Mouse (Mus musculus): ENCODE data around the gene AC170998.1. TPM values are rescaled to one million over a fixed set of nuclear protein-coding genes. Genes with fewer than 3 reads are reported as not detected.

Gene AC170998.1
- total RNA-seq (2023; ENCODE audit: inconsistent age) = 3.3 to 8.6 TPM (median 5.8 TPM) in 4 replicates

DNA sequence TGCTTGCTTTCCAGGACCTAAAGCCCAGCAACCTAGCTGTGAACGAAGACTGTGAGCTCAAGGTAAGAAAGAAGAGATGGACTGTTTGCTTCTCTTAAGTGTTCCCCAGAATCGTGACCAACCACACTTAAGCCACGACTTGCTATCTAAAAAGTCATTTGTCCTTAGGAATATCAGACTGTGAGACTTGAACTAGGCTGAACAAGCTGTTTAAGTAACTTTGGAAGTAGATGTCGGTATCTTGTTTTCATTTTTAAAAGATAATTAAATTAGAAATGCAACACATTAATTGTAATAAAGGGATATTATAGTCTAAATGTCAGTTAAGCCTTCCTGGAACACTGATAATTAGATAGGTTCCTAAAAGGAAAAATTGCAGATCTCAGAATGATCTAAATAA is at the start of gene AC170998.1:
TSS of gene AC170998.1 (plus strand) at position 301 of the 400 bp plus-strand sequence.

DNA sequence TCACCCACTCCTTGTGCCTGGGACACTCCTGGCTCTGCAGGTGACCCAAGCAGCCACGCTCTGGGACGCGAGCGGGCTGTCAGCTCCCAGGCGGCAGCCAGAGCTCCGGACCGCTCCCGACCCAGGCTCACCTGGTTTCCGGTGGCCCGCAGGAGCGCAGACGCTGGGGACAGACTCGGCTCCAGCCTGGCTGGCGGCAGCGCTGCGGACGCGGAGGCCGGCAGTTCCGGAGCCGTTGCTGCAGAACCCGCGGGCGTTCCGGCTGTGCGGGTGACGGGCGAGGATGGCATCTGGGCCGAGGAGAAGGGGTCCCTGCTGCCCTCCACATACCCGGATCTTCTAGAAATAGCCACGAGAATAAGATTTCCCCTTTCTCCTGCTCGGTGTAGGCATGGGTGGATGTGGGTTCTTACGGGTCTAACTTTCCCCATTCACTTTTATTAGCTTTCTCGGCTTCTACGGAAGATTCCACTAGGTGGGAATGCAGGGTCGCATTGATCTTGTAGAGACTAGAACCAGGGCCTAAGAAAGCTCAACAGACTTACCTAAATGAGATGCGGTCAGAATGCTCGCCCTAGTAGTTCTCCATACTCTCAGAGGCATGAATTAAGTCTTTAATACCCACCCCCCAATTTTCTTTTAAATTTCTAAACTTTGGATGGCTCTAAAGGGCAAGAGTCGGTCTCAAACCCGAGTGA is 36.1 kb upstream of the AC170998.1 start, which contains the start of gene Slc26a8:
TSS of gene Slc26a8 (minus strand) at position 648 of the 698 bp plus-strand sequence.

DNA sequence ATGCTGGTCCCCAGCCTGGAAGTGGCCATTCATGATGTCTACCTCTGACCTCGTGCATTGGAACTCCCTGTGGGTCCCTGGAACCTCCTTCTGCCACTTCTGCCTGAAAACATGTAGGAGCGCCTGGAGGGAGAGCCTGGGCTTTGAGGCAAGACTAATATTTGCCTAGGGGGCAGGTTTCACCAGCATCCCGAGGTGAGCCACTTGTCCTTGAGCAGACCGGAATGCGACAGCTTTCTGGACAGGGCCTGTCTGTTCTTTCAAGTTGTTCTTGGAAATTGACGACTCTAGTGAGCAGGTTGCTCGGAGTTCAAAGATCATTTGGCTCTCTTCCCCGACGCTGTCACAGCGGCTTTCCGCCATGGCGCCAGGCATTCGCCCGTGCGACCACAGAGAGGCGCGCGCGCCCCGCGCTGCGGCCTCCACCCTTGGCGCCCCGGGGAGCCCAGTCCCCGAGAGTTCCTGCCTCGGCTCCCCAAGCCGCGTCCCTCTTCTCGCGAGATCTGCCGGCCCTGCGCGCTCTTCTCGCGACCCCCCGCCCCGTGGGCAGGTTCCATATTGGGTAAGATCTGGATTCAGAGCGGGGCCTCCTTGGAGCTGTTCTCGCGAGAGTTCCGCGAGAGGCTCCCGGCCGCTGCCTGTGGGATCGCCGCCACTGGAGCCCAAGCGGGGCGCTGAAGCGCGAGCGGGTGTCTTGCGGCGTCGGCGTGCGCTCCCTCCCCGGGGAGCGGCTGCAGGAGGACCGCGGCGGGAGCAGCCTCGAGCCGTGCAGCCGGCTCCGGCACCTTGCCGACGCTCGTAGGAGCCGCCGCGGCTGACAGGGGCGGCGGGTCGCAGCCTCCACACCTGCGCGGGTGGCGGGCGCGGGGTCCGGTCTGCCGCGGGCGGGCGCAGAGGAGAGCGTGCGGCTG is 34.9 kb upstream of the AC170998.1 start, which contains the start of gene Mapk14:
TSS of gene Mapk14 (plus strand) at position 554 of the 911 bp plus-strand sequence.

DNA sequence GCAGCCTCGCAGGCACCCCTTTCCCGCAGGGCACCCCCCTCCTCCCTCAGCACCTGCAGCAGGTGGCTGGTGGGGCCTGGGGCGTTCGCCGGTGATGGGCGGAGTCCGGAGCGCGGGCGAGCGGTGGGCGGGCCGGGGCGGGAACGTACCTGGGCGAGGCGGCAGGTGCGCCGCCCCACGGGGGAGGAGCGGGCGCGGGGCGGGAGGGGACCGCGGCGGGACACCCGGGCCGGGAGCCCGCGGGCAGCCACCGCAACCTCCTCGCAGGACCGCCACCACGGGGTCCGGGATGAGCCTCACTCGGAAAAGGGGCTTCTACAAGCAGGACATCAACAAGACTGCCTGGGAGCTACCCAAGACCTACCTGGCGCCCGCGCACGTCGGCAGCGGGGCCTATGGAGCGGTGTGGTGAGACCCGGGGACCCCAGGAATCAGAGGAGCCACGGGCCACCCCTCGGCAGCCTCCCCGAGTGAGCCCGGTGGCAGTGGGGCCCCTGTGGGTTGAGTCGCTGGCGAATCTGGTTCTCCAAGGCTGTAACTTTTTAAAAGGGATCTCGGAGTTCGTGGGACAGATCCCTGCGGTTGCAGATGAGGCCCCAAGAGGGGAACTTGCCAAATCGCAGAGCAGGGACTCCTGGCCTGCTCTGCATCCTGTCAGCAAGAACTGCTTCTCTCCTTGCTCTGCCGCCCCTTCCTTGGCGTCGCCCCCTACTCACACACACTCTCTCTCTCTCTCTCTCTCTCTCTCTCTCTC is 43.4 kb downstream of the AC170998.1 start, which contains the start of gene Mapk13:
TSS of gene Mapk13 (plus strand) at position 177 of the 754 bp plus-strand sequence.

Other genes with a start within 250 kb of the AC170998.1 start
- gene Fkbp5, start 208.6 kb upstream of the AC170998.1 start, total RNA-seq (2023; ENCODE audit: inconsistent age) = 22.0 to 39.4 TPM (median 24.6 TPM) in 4 replicates
- gene Armc12, start 195.3 kb upstream of the AC170998.1 start, total RNA-seq (2023; ENCODE audit: inconsistent age) = not detected in 4 replicates
- not detected in 4 replicates for gene Clpsl2, start 176.7 kb upstream of the AC170998.1 start, total RNA-seq (2023; ENCODE audit: inconsistent age)
- gene Clps, start 165.3 kb upstream of the AC170998.1 start, total RNA-seq (2023; ENCODE audit: inconsistent age) = 1.3 TPM in 1 of 4 replicates, not detected in the others
- not detected in 4 replicates for gene Lhfpl5, start 150.4 kb upstream of the AC170998.1 start, total RNA-seq (2023; ENCODE audit: inconsistent age)
- gene Srpk1, start 103.4 kb upstream of the AC170998.1 start, total RNA-seq (2023; ENCODE audit: inconsistent age) = 96.7 to 118 TPM (median 104 TPM) in 4 replicates
- 0.74 to 1.6 TPM (median 1.3 TPM) in 4 replicates for gene Slc26a8, start 35.9 kb upstream of the AC170998.1 start, total RNA-seq (2023; ENCODE audit: inconsistent age)
- gene Mapk14, start 34.8 kb upstream of the AC170998.1 start, total RNA-seq (2023; ENCODE audit: inconsistent age) = 94.1 to 103 TPM (median 95.3 TPM) in 4 replicates
- gene Mapk13, start 43.2 kb downstream of the AC170998.1 start, total RNA-seq (2023; ENCODE audit: inconsistent age) = 0.19 TPM in 1 of 4 replicates, not detected in the others
- 60.5 to 72.5 TPM (median 66.7 TPM) in 4 replicates for gene Brpf3, start 75.0 kb downstream of the AC170998.1 start, total RNA-seq (2023; ENCODE audit: inconsistent age)
- not detected in 4 replicates for gene Pnpla1, start 132.3 kb downstream of the AC170998.1 start, total RNA-seq (2023; ENCODE audit: inconsistent age)
- 0.10 to 0.21 TPM (median 0.15 TPM) in 4 replicates for gene 4930539E08Rik, start 189.2 kb downstream of the AC170998.1 start, total RNA-seq (2023; ENCODE audit: inconsistent age)
- gene Pxt1, start 217.8 kb downstream of the AC170998.1 start, total RNA-seq (2023; ENCODE audit: inconsistent age) = not detected in 4 replicates
- gene Kctd20, start 225.9 kb downstream of the AC170998.1 start, total RNA-seq (2023; ENCODE audit: inconsistent age) = 78.3 to 82.9 TPM (median 80.2 TPM) in 4 replicates